ENCODE assay signal across 8 mouse cellular contexts in genomic region chr6:142757334-142757965, GRCm38 (mm10). TPM values are rescaled to one million over a fixed set of nuclear protein-coding genes. Genes with fewer than 3 reads are reported as not detected.
A peak's percentile ranks its signal among the peaks of the same experiment; 100 is the strongest.
DNase-seq lines count a peak whose midpoint lies in the region; ATAC-seq and TF ChIP-seq lines count a peak whose summit lies in the region.

No protein-coding gene starts in this region.

- peak overlapping the region; percentile 88 for H3K9ac ChIP-seq in lung, embryonic 14.5 days
- H3K9ac ChIP-seq in hindbrain, embryonic 14.5 days: peak overlapping the region; percentile 85

- no peaks in the 10 kb centered on the region for H3K9me3 ChIP-seq in lung, embryonic 14.5 days (ENCODE audit: low read depth, low read length)
- no peaks in the 10 kb centered on the region for H3K9me3 ChIP-seq in hindbrain, embryonic 14.5 days (ENCODE audit: control insufficient read depth, low read length)
- no peaks in the 10 kb centered on the region for H3K9me3 ChIP-seq in megakaryocyte, embryonic 14.5 days

- 12% methylated on average over 10 of the region's 10 CpGs for WGBS in lung, embryonic 14.5 days
- 44% methylated on average over 10 of the region's 10 CpGs for WGBS in hindbrain, embryonic 14.5 days

- H3K4me2 ChIP-seq in lung, embryonic 14.5 days: peak overlapping the region; percentile 70
- H3K4me2 ChIP-seq in hindbrain, embryonic 14.5 days (replicated peaks): peak overlapping the region; percentile 59

- H3K4me3 ChIP-seq in lung, embryonic 14.5 days (ENCODE audit: low read depth, low read length): peak overlapping the region; percentile 87
- H3K4me3 ChIP-seq in cortical plate, adult 2 months (ENCODE audit: insufficient read depth, low read length): peak overlapping the region; percentile 62
- H3K4me3 ChIP-seq in hindbrain, embryonic 14.5 days (replicated peaks; ENCODE audit: low read length): peak overlapping the region; percentile 79
- peak overlapping the region; percentile 94 for H3K4me3 ChIP-seq in megakaryocyte, embryonic 14.5 days (replicated peaks)

- H3K36me3 ChIP-seq in lung, embryonic 14.5 days (ENCODE audit: insufficient read depth): peaks cover 27% of the 10 kb centered on the region
- H3K36me3 ChIP-seq in hindbrain, embryonic 14.5 days (replicated peaks; ENCODE audit: control insufficient read depth, insufficient read depth): peaks cover 10% of the 10 kb centered on the region; the same call in 1 of the 2 replicates
- peaks cover 46% of the 10 kb centered on the region for H3K36me3 ChIP-seq in megakaryocyte, embryonic 14.5 days (replicated peaks; ENCODE audit: low read length)

- H3K27me3 ChIP-seq in lung, embryonic 14.5 days (ENCODE audit: insufficient read depth, low read length): 0 out of 2 replicates have a peak, but pooled peaks cover 4% of the 10 kb centered on the region
- H3K27me3 ChIP-seq in hindbrain, embryonic 14.5 days (ENCODE audit: control insufficient read depth, insufficient read depth, low read length): peaks cover 6% of the 10 kb centered on the region; the same call in 1 of the 2 replicates
- no peaks in the 10 kb centered on the region for H3K27me3 ChIP-seq in megakaryocyte, embryonic 14.5 days (replicated peaks)

- DNase-seq in lung, embryonic 14.5 days: peak; percentile 82
- DNase-seq in lung, postnatal 4 days: no peak
- DNase-seq in hindbrain, embryonic 14.5 days (ENCODE audit: low spot score): no peak
- no peak for DNase-seq in urinary bladder, postnatal 36 days (ENCODE audit: low spot score in 2 of 2)
- DNase-seq in retina, embryonic 14.5 days (ENCODE audit: low spot score): no peak
- DNase-seq in urinary bladder, postnatal 14 days (ENCODE audit: low spot score): no peak

- no peak for TF ChIP-seq POLR2A in cortical plate, adult 2 months (IDR thresholded peaks at IDR 0.05; ENCODE audit: extremely low read depth, insufficient read depth, low read length)

- H3K27ac ChIP-seq in lung, embryonic 14.5 days (ENCODE audit: low read depth): peak overlapping the region; percentile 74; the same call in 1 of the 2 replicates
- H3K27ac ChIP-seq in cortical plate, adult 2 months (ENCODE audit: insufficient read depth, low read length): no peak overlapping the region
- H3K27ac ChIP-seq in hindbrain, embryonic 14.5 days: peak overlapping the region; percentile 75

- peaks cover 4% of the 10 kb centered on the region; the same call in 1 of the 2 replicates for H3K4me1 ChIP-seq in lung, embryonic 14.5 days (ENCODE audit: insufficient read depth)
- H3K4me1 ChIP-seq in cortical plate, adult 2 months (ENCODE audit: control insufficient read depth, insufficient read depth, low read length): peaks cover 11% of the 10 kb centered on the region
- peaks cover 19% of the 10 kb centered on the region for H3K4me1 ChIP-seq in hindbrain, embryonic 14.5 days (replicated peaks; ENCODE audit: control insufficient read depth, insufficient read depth, low read length)
- peaks cover 83% of the 10 kb centered on the region for H3K4me1 ChIP-seq in megakaryocyte, embryonic 14.5 days

- no peak for ATAC-seq in lung, embryonic 14.5 days (ENCODE audit: insufficient read depth)
- ATAC-seq in hindbrain, embryonic 14.5 days (ENCODE audit: low FRiP score): no peak

- no peak for TF ChIP-seq CTCF in lung, embryonic 14.5 days (IDR thresholded peaks at IDR 0.05; ENCODE audit: low read depth)
- no peak for TF ChIP-seq CTCF in cortical plate, adult 2 months (IDR thresholded peaks at IDR 0.05; ENCODE audit: extremely low read depth, insufficient read depth, low read length)

RNA-seq across cellular contexts. Expression of gene Cmas, which starts 1.0 kb away (rescaled TPM):
- polyA plus RNA-seq in lung, embryonic 14.5 days (2014; fragmentation: Nextera tagmentation; extraction: Ambion mirVana): 71.1 and 71.8 TPM in 2 replicates
- polyA plus RNA-seq in cortical plate, adult 2 months (2012; rRNA removed): 86.8 and 88.2 TPM in 2 replicates
- 202 and 219 TPM in 2 replicates for polyA plus RNA-seq in hindbrain, embryonic 14.5 days (2014; fragmentation: Nextera tagmentation; extraction: Ambion mirVana)
- 176 and 211 TPM in 2 replicates for polyA plus RNA-seq in megakaryocyte, embryonic 14.5 days (2012; ENCODE audit: insufficient read depth, low replicate concordance)

RNA-seq across cellular contexts. Expression of gene Sult6b2, which starts 46.9 kb away (rescaled TPM):
- polyA plus RNA-seq in lung, embryonic 14.5 days (2014; fragmentation: Nextera tagmentation; extraction: Ambion mirVana): not detected in 2 replicates
- 0.13 TPM in 2 replicates for polyA plus RNA-seq in cortical plate, adult 2 months (2012; rRNA removed)
- polyA plus RNA-seq in hindbrain, embryonic 14.5 days (2014; fragmentation: Nextera tagmentation; extraction: Ambion mirVana): not detected in 2 replicates
- 0.07 TPM in 1 of 2 replicates, not detected in the other for polyA plus RNA-seq in megakaryocyte, embryonic 14.5 days (2012; ENCODE audit: insufficient read depth, low replicate concordance)

RNA-seq across cellular contexts. Expression of gene Abcc9, which starts 55.3 kb away (rescaled TPM):
- 4.9 and 6.3 TPM in 2 replicates for polyA plus RNA-seq in lung, embryonic 14.5 days (2014; fragmentation: Nextera tagmentation; extraction: Ambion mirVana)
- polyA plus RNA-seq in cortical plate, adult 2 months (2012; rRNA removed): 3.1 and 3.2 TPM in 2 replicates
- 4.6 and 4.9 TPM in 2 replicates for polyA plus RNA-seq in hindbrain, embryonic 14.5 days (2014; fragmentation: Nextera tagmentation; extraction: Ambion mirVana)
- polyA plus RNA-seq in megakaryocyte, embryonic 14.5 days (2012; ENCODE audit: insufficient read depth, low replicate concordance): not detected in 2 replicates
